Mouse (Mus musculus): ENCODE measurements around the gene Cmtm5. TPM values are rescaled to one million over a fixed set of nuclear protein-coding genes. Genes with fewer than 3 reads are reported as not detected.
"Not testable (repeated sequence)": the region's sequence is repeated elsewhere in the genome, so short reads cannot be mapped to it uniquely, and the experiment has no call there.

Gene Cmtm5
- total and polyA plus RNA-seq, 2 experiments, result not detected

DNA sequence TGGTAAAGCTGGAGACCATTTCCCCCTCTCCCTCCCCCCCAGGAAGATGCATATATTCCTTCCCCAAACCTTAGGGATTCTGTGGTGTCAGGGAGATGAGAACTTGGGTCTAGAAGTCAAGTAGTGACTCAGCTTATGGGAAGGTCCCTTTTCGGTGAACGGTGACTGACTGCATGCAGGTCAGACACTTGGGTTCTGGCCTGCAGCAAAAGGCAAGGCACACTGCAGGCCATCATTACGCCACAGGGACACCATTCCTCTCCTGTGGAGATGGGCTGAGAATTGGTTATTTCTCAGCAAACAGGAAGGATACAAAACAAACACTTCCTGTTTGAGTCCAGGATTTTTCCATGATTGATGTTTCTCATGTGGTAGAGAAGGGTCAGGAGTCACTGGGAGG, 23.1 kb downstream of the Cmtm5 start:
- no peak overlapping the region for H3K27ac ChIP-seq (replicated peaks; ENCODE audit: insufficient read depth, low read depth, low read length)
- no peaks in the 10 kb centered on the region for H3K79me2 ChIP-seq (ENCODE audit: control insufficient read depth, insufficient read depth, low read length)
- H3K27me3 ChIP-seq (ENCODE audit: control insufficient read depth, insufficient read depth, low read length), result no peaks in the 10 kb centered on the region
- 77% methylated on average over 3 of the region's 3 CpGs for WGBS
- H3K4me1 ChIP-seq (ENCODE audit: control insufficient read depth, insufficient read depth, low read length), result no peaks in the 10 kb centered on the region
- TF ChIP-seq POLR2A (IDR thresholded peaks at IDR 0.05; ENCODE audit: extremely low read depth, insufficient read depth, low read length), result no peak
- H3K36me3 ChIP-seq (ENCODE audit: control insufficient read depth, insufficient read depth, low read length), result no peaks in the 10 kb centered on the region
- no peak overlapping the region for H3K9ac ChIP-seq (ENCODE audit: low read depth, low read length)
- DNase-seq (ENCODE audit: extremely low read depth, low read depth, low spot score), result no peak
- no peak overlapping the region for H3K4me3 ChIP-seq (ENCODE audit: insufficient read depth, low read depth, low read length)

DNA sequence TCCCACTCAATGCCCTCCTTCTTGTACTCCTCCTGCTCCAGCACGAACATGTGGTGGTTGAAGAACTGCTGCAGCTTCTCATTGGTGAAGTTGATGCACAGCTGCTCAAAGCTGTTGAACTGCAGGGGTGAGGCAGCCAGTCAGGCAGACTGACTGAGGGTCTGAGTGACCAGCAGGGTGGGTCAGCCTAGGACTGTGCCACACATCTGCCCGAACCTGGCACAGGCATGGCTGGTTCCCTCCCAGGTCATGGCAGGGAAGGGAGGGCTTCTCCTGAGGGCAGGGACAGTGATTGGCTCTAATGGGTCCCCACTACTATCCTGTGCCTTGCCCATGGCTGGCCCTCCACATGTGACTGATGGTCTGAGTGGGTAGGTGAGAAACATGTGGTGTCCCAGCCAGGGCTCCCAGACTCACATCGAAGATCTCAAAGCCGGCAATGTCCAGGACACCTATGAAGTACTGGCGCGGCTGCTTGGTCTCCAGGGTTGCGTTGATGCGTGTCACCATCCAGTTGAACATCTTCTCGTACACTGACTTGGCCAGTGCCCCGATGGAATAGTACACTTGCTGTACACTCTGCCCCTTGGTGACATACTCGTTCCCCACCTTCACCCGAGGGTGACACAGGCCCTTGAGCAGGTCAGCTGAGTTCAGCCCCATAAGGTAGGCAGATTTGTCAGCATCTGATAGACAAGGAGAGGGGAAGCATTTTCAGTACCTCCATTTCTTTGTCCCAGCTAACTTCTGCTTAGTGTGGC, 24.0 kb downstream of the Cmtm5 start:
- DNase-seq (ENCODE audit: extremely low read depth, low read depth, low spot score); H3K27ac ChIP-seq (replicated peaks; ENCODE audit: insufficient read depth, low read depth, low read length); H3K36me3 ChIP-seq (ENCODE audit: control insufficient read depth, insufficient read depth, low read length); H3K9ac ChIP-seq (ENCODE audit: low read depth, low read length); H3K4me1 ChIP-seq (ENCODE audit: control insufficient read depth, insufficient read depth, low read length); H3K79me2 ChIP-seq (ENCODE audit: control insufficient read depth, insufficient read depth, low read length); H3K27me3 ChIP-seq (ENCODE audit: control insufficient read depth, insufficient read depth, low read length); H3K4me3 ChIP-seq (ENCODE audit: insufficient read depth, low read depth, low read length): not testable (repeated sequence)
- 90% methylated on average over 12 of the region's 12 CpGs for WGBS

DNA sequence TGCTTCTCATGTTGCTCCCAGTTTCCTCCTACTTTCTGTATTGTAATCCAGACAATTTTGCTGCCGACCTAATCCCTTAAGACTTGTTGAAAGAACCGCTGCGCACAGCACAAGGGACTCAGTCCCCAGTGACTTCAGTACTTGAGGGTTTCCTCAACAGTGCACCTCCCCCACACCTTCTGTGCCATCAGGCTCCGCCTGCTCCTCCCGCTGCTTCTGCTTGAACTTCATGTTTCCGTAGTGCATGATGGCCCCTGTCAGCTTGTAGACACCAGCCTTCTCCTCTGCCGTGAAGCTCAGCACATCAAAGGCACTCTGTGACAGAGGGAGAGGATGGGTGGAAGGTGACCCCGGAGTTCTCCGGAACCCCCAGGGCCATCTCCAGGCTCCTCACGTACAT, 24.7 kb downstream of the Cmtm5 start:
- H3K79me2 ChIP-seq (ENCODE audit: control insufficient read depth, insufficient read depth, low read length), result no peaks in the 10 kb centered on the region
- H3K4me1 ChIP-seq (ENCODE audit: control insufficient read depth, insufficient read depth, low read length), result no peaks in the 10 kb centered on the region
- no peak for DNase-seq (ENCODE audit: extremely low read depth, low read depth, low spot score)
- H3K27ac ChIP-seq (replicated peaks; ENCODE audit: insufficient read depth, low read depth, low read length), result no peak overlapping the region
- H3K4me3 ChIP-seq (ENCODE audit: insufficient read depth, low read depth, low read length), result no peak overlapping the region
- H3K27me3 ChIP-seq (ENCODE audit: control insufficient read depth, insufficient read depth, low read length), result no peaks in the 10 kb centered on the region
- TF ChIP-seq CTCF (IDR thresholded peaks at IDR 0.05; ENCODE audit: low read depth, low read length) (no peak), POLR2A (IDR thresholded peaks at IDR 0.05; ENCODE audit: extremely low read depth, insufficient read depth, low read length) (no peak)
- WGBS, result 70% methylated on average over 10 of the region's 10 CpGs
- no peaks in the 10 kb centered on the region for H3K36me3 ChIP-seq (ENCODE audit: control insufficient read depth, insufficient read depth, low read length)
- no peak overlapping the region for H3K9ac ChIP-seq (ENCODE audit: low read depth, low read length)

DNA sequence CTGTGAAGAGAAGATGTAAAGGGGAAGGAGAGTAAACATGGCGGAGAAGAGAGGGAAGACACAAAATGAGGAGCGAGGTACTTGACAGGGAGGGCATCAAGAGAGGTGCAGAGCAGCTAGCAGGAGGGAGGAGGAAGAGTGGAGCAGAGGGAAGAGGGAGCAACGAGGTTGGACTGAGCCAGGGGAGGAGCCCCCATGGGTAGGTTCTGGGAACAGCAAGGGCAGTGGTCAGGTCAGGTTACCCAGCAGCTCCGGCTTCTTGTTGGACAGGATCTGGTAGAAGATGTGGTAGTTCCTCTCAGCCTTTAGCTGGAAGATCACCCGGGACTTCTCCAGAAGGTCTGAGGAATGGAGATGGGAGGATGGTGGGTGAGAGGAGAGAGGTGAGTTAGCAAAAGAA, 25.4 kb downstream of the Cmtm5 start:
- Histone ChIP-seq H3K4me1 (ENCODE audit: control insufficient read depth, insufficient read depth, low read length) (no peaks in the 10 kb centered on the region), H3K9ac (ENCODE audit: low read depth, low read length) (no peak overlapping the region), H3K4me3 (ENCODE audit: insufficient read depth, low read depth, low read length) (no peak overlapping the region), H3K27me3 (ENCODE audit: control insufficient read depth, insufficient read depth, low read length) (no peaks in the 10 kb centered on the region), H3K27ac (replicated peaks; ENCODE audit: insufficient read depth, low read depth, low read length) (no peak overlapping the region), H3K79me2 (ENCODE audit: control insufficient read depth, insufficient read depth, low read length) (no peaks in the 10 kb centered on the region), H3K36me3 (ENCODE audit: control insufficient read depth, insufficient read depth, low read length) (no peaks in the 10 kb centered on the region)
- DNase-seq (ENCODE audit: extremely low read depth, low read depth, low spot score), result no peak
- TF ChIP-seq POLR2A (IDR thresholded peaks at IDR 0.05; ENCODE audit: extremely low read depth, insufficient read depth, low read length) (no peak), CTCF (IDR thresholded peaks at IDR 0.05; ENCODE audit: low read depth, low read length) (no peak)
- 80% methylated on average over 5 of the region's 5 CpGs for WGBS

DNA sequence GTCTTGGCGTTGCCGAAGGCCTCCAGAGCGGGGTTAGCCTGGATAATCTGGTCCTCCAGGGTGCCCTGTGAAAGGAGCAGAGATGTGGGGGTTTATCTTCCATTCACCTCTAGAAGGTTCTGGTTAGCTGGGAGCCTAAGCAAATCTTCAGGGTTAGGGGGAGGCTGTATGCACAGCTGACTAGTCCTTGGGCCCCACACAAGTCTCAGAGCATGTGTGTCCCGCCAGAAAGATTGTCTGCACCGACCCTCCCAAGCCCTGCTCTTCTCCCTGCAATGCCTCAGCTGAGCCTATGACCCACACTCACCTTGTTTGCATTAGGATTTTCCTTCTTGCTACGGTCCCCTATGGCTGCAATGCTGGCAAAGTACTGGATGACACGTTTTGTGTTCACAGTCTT, 26.7 kb downstream of the Cmtm5 start:
- TF ChIP-seq POLR2A (IDR thresholded peaks at IDR 0.05; ENCODE audit: extremely low read depth, insufficient read depth, low read length) (no peak), CTCF (IDR thresholded peaks at IDR 0.05; ENCODE audit: low read depth, low read length) (no peak)
- H3K27ac ChIP-seq (replicated peaks; ENCODE audit: insufficient read depth, low read depth, low read length), result no peak overlapping the region
- no peaks in the 10 kb centered on the region for H3K79me2 ChIP-seq (ENCODE audit: control insufficient read depth, insufficient read depth, low read length)
- H3K27me3 ChIP-seq (ENCODE audit: control insufficient read depth, insufficient read depth, low read length), result no peaks in the 10 kb centered on the region
- H3K4me1 ChIP-seq (ENCODE audit: control insufficient read depth, insufficient read depth, low read length), result no peaks in the 10 kb centered on the region
- H3K4me3 ChIP-seq (ENCODE audit: insufficient read depth, low read depth, low read length), result no peak overlapping the region
- no peaks in the 10 kb centered on the region for H3K36me3 ChIP-seq (ENCODE audit: control insufficient read depth, insufficient read depth, low read length)
- WGBS, result 78% methylated on average over 7 of the region's 7 CpGs
- no peak for DNase-seq (ENCODE audit: extremely low read depth, low read depth, low spot score)
- no peak overlapping the region for H3K9ac ChIP-seq (ENCODE audit: low read depth, low read length)

GRCm38 (mm10) chr14:54963727-54964126, 27.7 kb downstream of the Cmtm5 start:
- H3K4me1 ChIP-seq (ENCODE audit: control insufficient read depth, insufficient read depth, low read length), result no peaks in the 10 kb centered on the region
- H3K9ac ChIP-seq (ENCODE audit: low read depth, low read length), result no peak overlapping the region
- H3K4me3 ChIP-seq (ENCODE audit: insufficient read depth, low read depth, low read length), result no peak overlapping the region
- no peak for DNase-seq (ENCODE audit: extremely low read depth, low read depth, low spot score)
- no peaks in the 10 kb centered on the region for H3K27me3 ChIP-seq (ENCODE audit: control insufficient read depth, insufficient read depth, low read length)
- H3K36me3 ChIP-seq (ENCODE audit: control insufficient read depth, insufficient read depth, low read length), result no peaks in the 10 kb centered on the region
- 88% methylated on average over 11 of the region's 11 CpGs for WGBS
- no peak overlapping the region for H3K27ac ChIP-seq (replicated peaks; ENCODE audit: insufficient read depth, low read depth, low read length)
- no peaks in the 10 kb centered on the region for H3K79me2 ChIP-seq (ENCODE audit: control insufficient read depth, insufficient read depth, low read length)
- no peak for TF ChIP-seq POLR2A (IDR thresholded peaks at IDR 0.05; ENCODE audit: extremely low read depth, insufficient read depth, low read length)
- no peak for TF ChIP-seq CTCF (IDR thresholded peaks at IDR 0.05; ENCODE audit: low read depth, low read length)
